Mouse (Mus musculus) kidney, postnatal 14 days (tissue): ENCODE measurements at regions not wholly inside any gene's neighbourhood (a gene's known extent, or its start where the extent isn't known, plus 50 kb on each side); places are given as distances from the start of the nearest gene placed in this dataset.
A peak's percentile ranks its signal among the peaks of the same experiment; 100 is the strongest.

Source experiments
- DNase-seq: peaks from one replicate; pipeline ENCODE4 v3.0.0; 2022; ENCODE audit warnings: mixed read lengths

DNA sequence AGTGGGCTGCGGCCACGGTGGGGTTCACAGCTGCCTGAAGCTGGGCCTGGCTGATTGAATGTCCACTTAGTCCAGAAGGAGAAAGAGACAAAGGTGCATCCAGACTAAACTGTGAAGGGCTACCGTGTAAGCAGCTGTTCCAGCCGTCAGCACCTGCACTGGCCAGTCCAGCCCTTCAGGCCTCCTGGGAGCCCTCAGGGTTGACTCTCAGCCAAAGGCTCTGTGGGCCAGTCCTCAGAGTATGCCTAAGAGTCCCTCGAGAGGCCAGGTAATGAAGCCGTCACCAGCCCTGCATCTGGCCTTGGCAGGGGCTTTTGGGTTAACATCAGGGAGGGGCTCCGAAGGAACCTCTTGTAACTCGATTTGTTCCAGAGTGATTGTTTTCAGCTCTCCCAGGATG is 187.4 kb downstream of the Gpd2 start:
- DNase-seq: no peak

DNA sequence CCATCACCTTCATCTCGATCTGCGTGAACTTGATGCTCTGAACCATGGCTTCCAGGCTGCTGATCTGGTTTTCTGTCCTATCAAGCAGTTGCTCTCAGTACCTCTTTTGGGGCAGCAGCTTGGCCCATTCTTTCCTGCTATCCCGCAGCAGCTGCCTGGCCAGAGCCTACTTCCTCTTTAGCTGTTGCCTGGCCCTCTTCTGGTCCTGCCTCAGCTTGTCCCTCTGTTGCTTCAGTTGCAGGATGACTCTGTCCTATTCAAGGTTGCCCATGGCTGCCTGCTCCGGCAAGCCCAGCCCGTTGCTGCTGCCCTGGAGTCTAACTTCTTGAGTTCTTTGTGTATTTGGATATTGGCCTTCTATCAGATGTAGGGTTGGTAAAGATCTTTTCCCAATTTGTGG is 188.0 kb downstream of the Gpd2 start:
- DNase-seq: no peak

DNA sequence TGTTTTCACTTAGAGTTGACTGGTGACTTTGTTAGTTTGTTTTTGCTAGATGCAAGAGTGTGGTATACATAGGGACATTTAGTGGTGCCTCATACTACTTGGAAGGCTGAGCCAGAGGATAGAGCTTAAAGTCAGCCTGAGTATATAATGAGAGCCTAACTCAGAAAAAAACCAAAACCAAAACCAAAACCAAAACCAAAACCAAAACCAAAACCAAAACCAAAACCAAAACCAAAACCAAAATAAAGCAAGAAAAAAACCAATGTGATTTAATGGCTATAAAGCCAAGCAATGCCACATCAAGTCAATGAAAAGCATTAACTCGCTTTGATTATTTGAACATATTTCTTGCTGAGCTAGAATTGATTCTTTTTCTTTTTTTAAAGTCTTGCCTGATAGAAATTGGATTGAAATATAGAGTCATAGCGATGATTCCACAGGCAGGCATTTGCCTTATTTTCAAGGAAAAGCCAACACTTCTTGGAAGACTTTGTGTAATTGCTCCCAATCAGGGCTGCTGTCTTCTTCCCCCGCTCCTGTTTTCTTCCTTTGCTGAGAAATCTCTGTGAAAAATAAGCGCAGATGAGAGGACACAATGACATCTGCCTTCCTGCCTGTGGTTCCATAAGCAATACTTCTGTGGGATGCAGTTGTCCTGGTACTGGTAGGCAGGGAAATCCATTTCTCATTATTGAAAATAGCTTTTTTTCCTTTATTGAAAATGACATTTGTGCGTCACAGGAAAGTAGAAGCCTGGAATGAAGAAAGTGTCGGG is 213.7 kb downstream of the Gpd2 start:
- DNase-seq: no peak

DNA sequence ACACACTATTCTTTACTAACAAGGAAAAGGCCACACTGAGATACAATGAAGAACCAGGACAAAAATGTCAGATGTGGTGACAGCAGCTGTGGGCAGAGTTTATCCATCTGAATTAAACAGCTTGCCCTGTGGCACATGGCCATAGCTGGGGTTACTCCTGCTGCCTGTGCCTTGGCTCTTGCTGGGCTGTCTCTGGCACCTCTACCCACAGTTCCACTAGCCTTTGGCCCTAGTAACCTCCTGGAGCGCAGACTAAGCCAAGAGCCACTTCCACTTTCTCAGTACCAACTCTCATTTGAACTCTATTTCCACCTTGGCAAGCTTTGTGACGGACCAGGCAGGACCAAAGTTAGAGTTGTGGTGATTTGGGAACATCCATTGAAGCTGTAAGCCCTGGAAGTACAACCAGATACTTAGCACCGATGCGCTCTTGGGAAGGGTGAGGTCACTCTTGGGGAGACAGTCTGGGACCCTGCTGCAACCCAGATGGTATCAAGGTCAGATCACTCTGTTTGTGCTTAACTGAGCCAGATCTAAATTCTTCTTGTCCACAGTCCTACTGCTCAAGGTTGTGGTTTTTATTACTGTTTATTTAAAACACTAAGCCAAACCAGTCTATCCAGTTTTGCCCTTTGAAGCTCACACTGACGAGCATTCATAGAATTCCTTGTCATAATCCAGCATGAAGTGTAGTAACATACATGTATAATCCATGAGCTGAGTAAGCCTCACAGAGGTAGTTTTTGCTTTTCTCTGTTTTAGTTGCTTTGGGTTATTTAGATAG is 216.7 kb downstream of the Gpd2 start:
- peak; percentile 45 for DNase-seq

DNA sequence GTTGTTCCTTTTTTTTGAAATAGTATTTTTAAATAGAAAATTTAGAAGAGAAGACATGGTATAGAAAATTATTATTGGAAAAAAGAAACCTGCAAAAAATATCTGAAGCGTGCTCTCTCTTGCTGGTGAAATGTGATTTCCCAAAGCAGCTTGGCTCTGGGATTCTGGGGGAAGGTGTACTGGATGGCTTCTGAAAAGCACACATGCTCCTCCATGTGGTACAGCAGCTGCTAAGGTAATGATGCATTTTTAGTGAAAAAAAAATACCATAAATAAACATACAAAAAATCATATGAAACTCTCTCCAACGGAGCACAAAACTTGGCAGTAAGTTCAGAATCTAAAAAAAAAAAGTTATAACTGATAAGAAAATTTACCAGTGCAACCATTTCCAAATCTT is 222.5 kb downstream of the Gpd2 start:
- DNase-seq: no peak

DNA sequence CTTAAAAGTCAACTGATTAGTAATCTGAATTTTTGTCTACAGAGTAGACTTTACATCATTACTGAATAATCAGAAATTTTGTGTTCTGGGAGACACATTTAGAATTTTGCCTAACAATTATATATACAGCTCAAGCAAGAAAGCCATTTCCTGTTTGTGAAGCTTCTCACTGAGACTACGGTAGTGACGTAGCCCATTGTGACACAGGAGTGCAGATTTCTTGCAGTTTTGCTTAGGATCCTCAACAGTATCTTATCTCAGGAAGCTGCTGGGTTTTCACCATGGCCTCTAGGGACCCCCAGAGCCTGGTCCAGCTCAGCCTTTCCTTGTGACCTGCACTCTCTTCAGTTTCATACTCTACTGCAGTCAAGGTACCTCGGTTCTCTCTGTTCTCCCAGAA is 236.4 kb downstream of the Gpd2 start:
- no peak for DNase-seq

DNA sequence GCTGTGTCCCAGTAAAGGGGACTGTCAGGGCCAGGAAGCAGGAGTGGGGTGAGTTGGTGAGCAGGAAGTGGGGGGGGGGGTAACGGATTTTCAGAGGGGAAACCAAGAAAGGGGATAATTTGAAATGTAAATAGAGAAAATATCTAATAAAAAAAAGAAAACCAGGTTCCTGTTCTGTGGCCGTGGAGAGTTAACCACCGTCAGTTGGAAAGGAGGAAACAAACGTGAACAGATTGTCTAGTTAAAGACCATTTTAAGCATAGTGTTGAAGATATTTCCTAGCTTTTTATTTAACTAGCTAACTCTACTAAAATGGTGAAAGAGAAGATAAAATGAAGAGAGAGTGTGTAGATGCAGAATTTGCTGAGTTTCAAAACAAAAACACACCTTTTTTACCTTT is 254.7 kb downstream of the Gpd2 start:
- DNase-seq: no peak

DNA sequence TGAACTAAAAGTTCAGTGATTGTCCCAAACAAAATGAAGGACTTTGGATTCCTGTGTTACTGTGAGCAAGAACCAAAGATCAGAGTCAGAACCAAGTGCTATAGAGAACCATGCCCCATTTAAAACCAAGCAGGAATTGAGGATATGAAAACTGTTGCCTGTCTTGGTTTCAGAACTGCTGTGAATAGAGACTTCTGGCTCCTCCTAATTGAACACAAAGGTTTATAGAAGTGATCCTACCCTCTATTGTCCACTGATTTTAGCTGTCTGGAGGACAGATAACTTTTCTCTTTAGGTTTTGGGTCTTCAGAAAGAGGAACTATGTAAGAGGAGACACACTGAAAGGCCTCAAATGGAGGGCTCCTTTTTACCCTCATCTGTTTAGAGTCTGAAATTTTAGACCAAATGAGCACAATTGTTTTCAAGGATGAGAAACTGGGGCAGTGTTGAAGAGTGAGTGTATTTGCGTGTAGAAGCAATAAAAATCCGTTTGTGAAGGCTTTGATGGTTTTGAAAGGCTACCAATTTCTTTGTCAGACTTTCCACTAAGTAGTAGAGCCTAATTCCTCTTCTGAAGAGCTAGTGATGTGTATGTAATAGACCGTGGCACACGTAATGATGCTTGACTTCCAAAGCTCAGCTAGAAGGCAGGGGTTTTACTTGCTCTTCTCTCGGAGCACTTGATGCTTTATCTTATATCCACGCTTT is 255.6 kb downstream of the Gpd2 start:
- no peak for DNase-seq

DNA sequence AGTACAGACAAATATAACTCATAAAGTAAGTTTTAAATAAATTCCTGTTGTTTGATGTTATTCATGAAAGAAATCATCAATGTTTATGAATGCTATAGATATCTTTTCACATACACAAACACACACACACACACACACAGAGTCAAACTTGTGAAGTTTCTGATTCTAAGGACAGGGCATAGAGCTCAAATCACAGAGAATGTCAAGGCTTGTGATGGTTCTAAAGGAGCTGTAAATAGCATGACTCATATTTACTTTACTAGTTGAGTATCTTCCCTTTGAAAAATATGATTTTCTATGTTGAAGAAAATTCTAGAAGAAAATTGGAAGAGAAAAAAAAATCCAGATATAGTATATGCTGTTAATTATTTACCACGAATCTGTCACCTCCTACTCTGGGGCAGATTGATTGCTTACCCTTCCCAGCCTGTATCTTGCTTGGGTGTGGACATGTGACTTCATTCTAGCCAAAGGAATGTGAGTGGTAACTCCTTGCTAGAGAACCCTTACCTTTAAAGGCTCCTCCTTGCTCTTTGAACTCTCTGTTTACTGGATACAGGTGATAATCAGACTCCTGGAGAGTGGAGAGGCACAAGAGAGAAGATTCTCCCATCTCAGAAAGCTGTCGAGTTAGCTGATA is 259.0 kb downstream of the Gpd2 start:
- no peak for DNase-seq

DNA sequence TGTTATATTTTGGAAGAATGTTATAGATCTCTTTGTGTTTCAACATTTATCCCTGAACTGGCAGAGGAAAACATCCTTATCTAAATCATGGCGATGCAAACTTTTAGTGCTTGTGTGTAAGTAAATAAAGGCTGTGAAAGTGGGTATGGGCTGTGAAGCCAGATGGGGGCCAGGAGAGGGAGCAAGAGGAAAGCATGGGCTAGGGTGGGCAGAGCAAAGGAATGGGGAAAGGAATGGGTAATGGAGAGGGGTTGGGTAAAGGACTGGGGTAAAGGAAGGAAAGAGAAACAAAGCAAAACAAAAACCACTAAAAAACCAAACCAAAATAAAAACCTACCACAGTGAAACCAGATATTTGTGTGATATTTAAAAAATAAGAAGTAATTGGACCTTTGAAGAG is 260.5 kb downstream of the Gpd2 start:
- DNase-seq: no peak

DNA sequence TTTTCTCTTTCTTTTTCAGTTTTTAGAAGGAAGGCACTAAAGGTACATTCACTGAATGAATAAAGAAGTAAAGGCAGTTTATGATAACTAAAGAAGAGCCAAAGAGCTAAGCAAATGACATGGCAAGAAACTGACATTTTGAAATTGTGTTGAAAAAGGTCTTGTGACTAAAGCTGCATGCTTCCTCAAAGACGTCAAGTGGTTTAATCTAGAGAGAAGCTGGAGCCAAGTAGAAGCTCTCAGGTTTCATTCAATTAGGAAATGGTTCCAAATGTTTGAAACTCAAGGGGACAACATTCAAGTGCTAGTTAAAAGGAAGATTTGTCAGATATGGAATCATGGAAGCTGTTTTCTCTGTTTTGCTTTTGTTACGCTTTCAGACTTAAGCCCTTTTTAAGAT is 267.2 kb downstream of the Gpd2 start:
- no peak for DNase-seq

DNA sequence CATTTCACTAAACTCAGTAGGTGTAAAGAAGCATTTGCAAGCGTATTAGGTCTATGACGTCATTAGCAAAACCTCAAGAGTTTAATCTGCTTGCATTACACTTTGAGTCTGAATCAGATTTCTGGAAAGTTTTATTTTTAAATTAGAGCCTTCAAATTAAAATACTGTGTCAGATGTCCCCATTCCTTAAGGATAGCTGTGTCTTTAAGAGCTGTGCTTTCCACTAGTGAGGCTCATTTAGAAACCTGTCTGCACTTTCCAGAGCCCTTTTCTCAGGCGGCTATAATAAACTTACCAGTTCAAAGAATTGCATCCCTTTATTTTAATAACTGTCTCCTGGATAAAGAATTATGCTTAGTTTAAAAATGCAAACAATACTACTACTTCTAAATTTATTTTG is 285.0 kb downstream of the Gpd2 start:
- no peak for DNase-seq

DNA sequence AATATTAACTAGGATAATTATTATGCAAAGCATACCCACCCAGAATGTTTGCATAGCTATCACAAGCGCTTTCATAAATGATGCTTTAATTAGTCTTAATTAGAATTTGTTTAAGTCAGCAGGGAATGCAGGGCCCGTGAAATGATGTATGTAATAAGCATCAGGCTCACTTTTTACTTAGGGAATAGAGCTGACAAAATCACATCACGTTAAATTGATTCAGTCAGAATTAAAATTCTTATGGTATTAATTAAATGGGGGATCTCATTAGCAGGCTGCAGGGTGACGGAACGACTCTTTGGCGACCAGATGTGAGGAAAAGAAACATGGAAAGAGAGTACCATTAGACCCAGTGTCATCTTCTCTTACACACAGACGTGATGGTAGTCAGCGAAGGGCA is 285.5 kb downstream of the Gpd2 start:
- no peak for DNase-seq

DNA sequence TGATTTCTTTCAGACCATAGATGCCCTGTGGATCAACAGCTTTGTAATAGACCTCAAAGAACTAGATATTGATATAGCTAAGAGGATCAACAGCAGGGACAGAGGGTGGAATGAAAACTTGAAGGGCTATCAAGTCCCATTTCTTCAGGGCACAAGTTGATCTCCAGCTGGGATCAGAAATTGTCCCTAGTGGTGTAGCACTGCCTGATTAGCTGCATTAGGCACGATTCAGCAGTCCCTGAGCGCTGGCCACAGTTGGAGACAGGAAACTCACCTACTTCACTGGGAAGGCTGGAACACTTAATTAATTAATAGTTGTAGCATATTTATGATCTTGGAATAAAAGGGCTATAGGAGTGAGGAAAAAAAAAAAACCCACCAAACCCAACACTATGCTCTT is 290.5 kb downstream of the Gpd2 start:
- DNase-seq: no peak

DNA sequence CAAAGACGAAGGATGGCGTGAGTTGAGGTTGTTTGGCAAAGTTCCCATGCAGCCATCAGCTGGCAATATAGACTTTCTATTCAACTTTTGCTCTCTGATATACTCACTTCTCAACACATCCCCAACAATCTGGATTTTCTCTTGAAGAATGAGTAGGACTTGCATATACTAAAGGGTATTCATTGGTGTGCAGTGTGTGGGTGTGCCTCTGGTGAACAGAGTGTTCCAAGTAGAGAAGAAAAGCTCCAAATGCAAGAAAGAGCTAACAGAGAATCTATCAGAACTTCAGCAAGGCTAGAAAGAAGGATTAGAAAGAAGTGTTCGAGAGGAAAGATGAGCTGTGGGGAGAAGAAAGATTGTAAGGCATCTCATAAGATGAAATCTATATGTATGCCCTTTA is 302.4 kb downstream of the Gpd2 start:
- DNase-seq: no peak

DNA sequence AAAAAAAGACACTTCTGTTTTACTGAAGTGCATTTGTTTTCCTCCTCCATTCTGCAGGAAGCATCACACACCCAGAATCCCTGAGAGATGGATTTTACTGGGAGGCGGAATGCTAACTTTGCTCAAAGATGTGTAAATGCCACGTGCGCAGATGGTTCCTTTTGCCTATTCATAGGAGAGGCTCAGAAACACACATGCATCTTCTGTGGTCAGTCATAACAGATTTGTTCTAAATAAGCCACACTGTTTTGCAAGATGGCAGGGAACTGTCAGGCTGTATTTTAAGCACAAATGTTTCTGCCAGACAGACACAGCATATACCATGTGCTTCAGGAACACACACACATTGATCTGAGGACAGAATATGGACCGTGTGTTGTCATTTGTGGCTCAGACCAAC is 327.8 kb downstream of the Gpd2 start:
- no peak for DNase-seq

DNA sequence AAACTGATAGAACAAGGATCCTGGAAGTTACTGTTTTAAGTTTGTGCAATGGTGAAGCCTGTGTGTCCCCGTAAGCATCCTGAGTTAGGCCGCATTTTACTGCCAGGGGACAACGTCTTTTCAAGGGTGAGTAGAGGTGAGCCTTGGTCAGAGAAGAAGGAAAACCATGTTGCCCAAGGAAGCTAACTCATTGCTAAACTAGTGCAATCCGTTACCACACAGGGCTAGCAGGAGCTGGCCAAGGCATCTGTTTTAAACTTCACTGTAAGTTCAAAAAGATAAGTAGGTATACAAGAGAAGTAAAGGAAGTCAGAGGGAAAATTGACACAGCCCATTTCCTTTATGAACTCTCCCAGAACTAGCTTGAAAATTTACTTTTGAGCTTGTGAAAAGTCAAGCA is 328.7 kb downstream of the Gpd2 start:
- DNase-seq: no peak

DNA sequence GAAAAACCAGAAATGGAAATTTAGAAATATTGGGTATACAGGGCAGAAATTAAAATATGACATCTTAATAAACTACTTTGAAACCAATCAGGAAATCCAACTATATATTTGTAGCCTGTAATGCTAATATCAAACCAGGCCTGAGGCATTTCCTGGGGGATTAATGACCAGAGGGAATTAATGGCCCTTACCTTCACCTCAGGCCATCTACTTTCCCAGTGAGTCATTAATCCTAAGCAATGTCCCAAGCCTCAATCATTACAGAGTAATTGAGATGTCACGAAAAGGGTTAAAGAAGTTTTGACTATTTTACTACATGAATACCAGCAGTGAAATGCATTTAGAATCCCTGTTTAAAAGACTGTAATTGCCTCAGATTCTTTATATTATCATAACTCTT is 329.7 kb downstream of the Gpd2 start:
- DNase-seq: no peak

DNA sequence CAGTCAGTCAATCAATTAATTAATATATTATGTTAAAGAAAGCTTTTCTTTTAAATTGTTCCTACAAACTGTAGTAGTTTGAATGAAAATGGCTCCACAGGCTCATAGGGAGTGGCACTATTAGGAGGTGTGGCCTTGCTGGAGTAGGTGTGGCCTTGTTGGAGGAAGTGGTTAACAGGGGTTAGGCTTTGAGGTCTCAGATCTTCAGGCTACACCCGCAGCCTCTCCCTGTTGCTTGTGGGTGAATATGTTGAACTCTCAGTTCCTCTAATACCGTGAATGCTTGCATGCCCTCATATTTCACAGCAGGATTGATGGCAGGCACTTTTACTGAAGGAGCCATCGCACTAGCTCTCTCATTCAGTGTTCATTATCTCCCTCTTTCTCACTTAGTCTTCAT is 349.6 kb downstream of the Gpd2 start:
- no peak for DNase-seq

DNA sequence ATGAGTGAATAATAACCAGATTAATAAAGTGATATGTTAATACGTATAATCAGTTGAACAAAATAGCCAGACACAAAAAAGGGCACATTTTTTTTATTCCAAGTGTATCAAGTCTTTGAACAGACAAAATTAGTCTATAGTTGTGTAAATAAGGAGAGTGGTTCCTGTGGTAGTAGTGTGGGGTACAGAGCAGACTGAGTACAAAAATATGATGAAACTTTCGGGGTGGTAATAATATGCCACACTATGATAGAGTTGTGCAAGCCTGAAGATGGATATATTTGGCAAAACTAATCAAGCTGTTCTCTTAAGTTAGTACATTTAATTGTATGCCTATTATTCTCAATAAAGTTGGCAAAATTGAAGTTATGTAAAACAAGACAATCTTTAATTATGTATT is 356.1 kb downstream of the Gpd2 start:
- no peak for DNase-seq

DNA sequence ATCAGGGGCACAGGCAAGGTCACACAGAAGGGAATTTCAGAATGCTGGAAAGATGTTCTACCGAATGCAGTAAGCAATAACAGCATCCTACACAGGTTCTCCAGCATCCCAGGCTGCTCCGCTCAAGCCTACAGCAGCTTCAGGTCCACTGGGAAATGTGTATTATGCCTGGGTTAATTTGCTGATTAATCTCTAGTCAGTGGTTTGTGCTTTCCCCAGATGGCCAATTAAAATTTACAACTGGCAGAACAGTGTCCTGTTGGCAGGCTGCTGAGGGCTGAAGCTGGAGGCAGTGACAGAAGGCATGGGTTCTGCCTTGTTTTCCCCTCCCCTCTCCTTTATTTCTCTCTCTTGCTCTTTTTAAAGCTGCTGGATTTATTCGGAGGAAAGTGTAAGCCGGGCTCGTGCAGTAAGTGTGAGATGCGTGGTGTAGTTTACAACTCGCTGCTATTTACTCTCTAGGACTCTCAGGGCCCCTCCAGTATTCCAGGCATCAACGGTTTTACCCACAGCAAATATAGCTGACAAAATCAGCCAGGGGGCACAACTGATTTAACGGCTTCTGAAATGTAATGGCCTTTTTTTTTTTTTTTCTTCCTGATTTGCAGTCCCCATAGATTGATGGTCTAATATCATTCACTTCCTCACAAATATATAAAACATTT is 360.4 kb downstream of the Gpd2 start:
- DNase-seq: no peak

DNA sequence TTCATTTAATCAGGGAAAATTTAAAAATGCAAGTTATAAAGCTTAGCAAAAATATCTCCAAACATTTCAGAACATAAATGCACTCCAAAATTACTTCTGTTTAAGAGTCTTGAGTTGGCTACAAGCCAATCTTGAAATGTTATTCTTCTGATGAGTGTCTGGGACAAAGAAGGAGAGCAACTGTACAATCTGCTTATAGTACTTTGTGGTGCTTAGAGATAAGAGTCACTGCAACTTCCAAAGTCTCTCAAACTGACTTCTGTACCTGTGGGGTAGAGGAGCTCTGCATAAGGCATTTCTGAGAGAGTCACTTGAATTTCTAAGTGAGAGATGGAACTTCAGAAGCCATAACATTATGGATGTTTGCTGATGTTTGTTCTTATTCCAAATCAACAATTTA is 374.2 kb downstream of the Gpd2 start:
- DNase-seq: no peak

DNA sequence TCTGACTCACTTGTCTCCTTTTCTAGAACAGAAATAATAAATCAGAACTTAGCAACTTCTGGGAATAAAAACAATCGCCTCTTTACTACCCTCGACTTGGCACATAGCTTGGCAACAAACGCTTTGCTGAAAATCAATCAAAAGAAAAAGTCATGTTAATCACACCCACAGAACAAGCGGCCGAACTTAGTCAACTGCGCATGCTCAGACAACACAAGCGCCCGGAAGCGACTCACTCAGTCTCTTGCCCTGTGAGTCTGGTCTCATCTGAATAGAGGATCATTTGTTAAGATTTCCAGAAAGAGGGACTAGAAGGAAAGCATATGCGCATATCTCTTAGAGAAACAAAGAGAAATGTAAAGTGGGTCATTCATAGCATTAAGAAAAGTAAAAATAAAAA is 375.8 kb downstream of the Gpd2 start:
- no peak for DNase-seq
